Mouse (Mus musculus) liver, embryonic 15.5 days (tissue): ENCODE results near the gene A730049H05Rik. TPM values are rescaled to one million over a fixed set of nuclear protein-coding genes. Genes with fewer than 3 reads are reported as not detected.

Experiments
- ATAC-seq: fragments of 200-750 bp; cut with Nextera tagmentation; 2 replicates; pipeline ENCODE4 v1.8.0; 2017; ENCODE audit warnings: moderate number of reproducible peaks, mild to moderate bottlenecking, moderate library complexity; ENCODE audit not compliant: insufficient read depth
- H3K27ac ChIP-seq: fragments of 300-500 bp; sonication (generic); replicated peaks from 2 replicates; pipeline ENCODE4 v1.5.1; 2015; ENCODE audit warnings: mild to moderate bottlenecking, inconsistent platforms
- H3K27me3 ChIP-seq: fragments of 300-500 bp; sonication (generic); 2 replicates; pipeline ENCODE4 v1.6.1; 2015; ENCODE audit warnings: mild to moderate bottlenecking, inconsistent platforms
- H3K36me3 ChIP-seq: fragments of 300-500 bp; sonication (generic); replicated peaks from 2 replicates; pipeline ENCODE4 v1.6.1; 2015; ENCODE audit warnings: moderate library complexity, mild to moderate bottlenecking, inconsistent platforms
- H3K4me1 ChIP-seq: fragments of 300-500 bp; sonication (generic); replicated peaks from 2 replicates; pipeline ENCODE4 v1.6.1; 2015; ENCODE audit warnings: inconsistent platforms
- H3K4me2 ChIP-seq: fragments of 300-500 bp; sonication (generic); 2 replicates; pipeline ENCODE4 v1.6.1; 2015; ENCODE audit warnings: moderate library complexity, mild to moderate bottlenecking, inconsistent platforms
- H3K4me3 ChIP-seq: fragments of 300-500 bp; sonication (generic); replicated peaks from 2 replicates; pipeline ENCODE4 v1.5.1; 2015; ENCODE audit warnings: mild to moderate bottlenecking, inconsistent platforms
- H3K9ac ChIP-seq: fragments of 300-500 bp; sonication (generic); 2 replicates; pipeline ENCODE4 v1.6.1; 2015; ENCODE audit warnings: moderate library complexity, mild to moderate bottlenecking, inconsistent platforms
- H3K9me3 ChIP-seq: fragments of 300-500 bp; sonication (generic); replicated peaks from 2 replicates; pipeline ENCODE4 v1.6.1; 2016; ENCODE audit warnings: inconsistent platforms
- whole genome bisulfite sequencing: fragments of 180-500 bp; shearing (Covaris S2); methylation state at CpG from one replicate; pipeline ENCODE4 v1.1.7; 2015; ENCODE audit warnings: mixed read lengths; ENCODE audit not compliant: insufficient replicate concordance; 5-methylcytosine and 5-hydroxymethylcytosine counted together
- polyA plus RNA-seq: library from polyadenylated mRNA; unstranded; fragments of >200 nt; fragmentation: Nextera tagmentation; extraction: Ambion mirVana; gene quantifications from 2 replicates; pipeline ENCODE4 v1.2.1, GENCODE M21; 2015

Gene A730049H05Rik
- polyA plus RNA-seq, 1 experiment from 2014 or later, result not detected

GRCm38 (mm10) chr6:92827360-92827759, 11.1 kb downstream of the A730049H05Rik start:
- Histone ChIP-seq H3K4me1 (no peaks in the 10 kb centered on the region), H3K4me3 (no peak overlapping the region), H3K36me3 (no peaks in the 10 kb centered on the region), H3K9ac (no peak overlapping the region), H3K4me2 (no peak overlapping the region), H3K27ac (no peak overlapping the region), H3K9me3 (no peaks in the 10 kb centered on the region), H3K27me3 (no peaks in the 10 kb centered on the region)
- ATAC-seq, result no peak
- 56% methylated on average over 5 of the region's 5 CpGs for WGBS

- H3K36me3 ChIP-seq, result no peaks in the 10 kb centered on the region
- no peaks in the 10 kb centered on the region for H3K27me3 ChIP-seq
- H3K4me2 ChIP-seq, result no peak overlapping the region
- no peak overlapping the region for H3K9ac ChIP-seq
- H3K4me1 ChIP-seq, result no peaks in the 10 kb centered on the region
- no peak for ATAC-seq
- H3K4me3 ChIP-seq, result no peak overlapping the region
- H3K9me3 ChIP-seq, result no peaks in the 10 kb centered on the region
- WGBS, result 65% methylated on average over 2 of the region's 2 CpGs
- H3K27ac ChIP-seq, result no peak overlapping the region
Measured at GRCm38 (mm10) chr6:92829148-92829547, 12.9 kb downstream of the A730049H05Rik start.

GRCm38 (mm10) chr6:92831106-92831505, 14.8 kb downstream of the A730049H05Rik start:
- WGBS, result 65% methylated on average over 2 of the region's 2 CpGs
- Histone ChIP-seq H3K27ac (no peak overlapping the region), H3K9me3 (no peaks in the 10 kb centered on the region), H3K9ac (no peak overlapping the region), H3K4me1 (no peaks in the 10 kb centered on the region), H3K36me3 (no peaks in the 10 kb centered on the region), H3K27me3 (no peaks in the 10 kb centered on the region), H3K4me3 (no peak overlapping the region), H3K4me2 (no peak overlapping the region)
- no peak for ATAC-seq

- H3K9me3 ChIP-seq, result no peaks in the 10 kb centered on the region
- H3K27me3 ChIP-seq, result no peaks in the 10 kb centered on the region
- no peak for ATAC-seq
- 41% methylated on average over 2 of the region's 2 CpGs for WGBS
- no peaks in the 10 kb centered on the region for H3K4me1 ChIP-seq
- H3K36me3 ChIP-seq, result no peaks in the 10 kb centered on the region
- no peak overlapping the region for H3K4me3 ChIP-seq
- no peak overlapping the region for H3K4me2 ChIP-seq
- H3K9ac ChIP-seq, result no peak overlapping the region
- no peak overlapping the region for H3K27ac ChIP-seq
Measured at GRCm38 (mm10) chr6:92842000-92842399, 25.7 kb downstream of the A730049H05Rik start.

GRCm38 (mm10) chr6:92843474-92843873, 27.2 kb downstream of the A730049H05Rik start:
- Histone ChIP-seq H3K27ac (no peak overlapping the region), H3K4me2 (no peak overlapping the region), H3K4me1 (no peaks in the 10 kb centered on the region), H3K27me3 (no peaks in the 10 kb centered on the region), H3K9me3 (no peaks in the 10 kb centered on the region), H3K4me3 (no peak overlapping the region), H3K36me3 (no peaks in the 10 kb centered on the region), H3K9ac (no peak overlapping the region)
- 53% methylated on average over 2 of the region's 2 CpGs for WGBS
- no peak for ATAC-seq

GRCm38 (mm10) chr6:92845898-92846297, 29.6 kb downstream of the A730049H05Rik start:
- no peaks in the 10 kb centered on the region for H3K36me3 ChIP-seq
- 65% methylated on average over 8 of the region's 8 CpGs for WGBS
- ATAC-seq, result no peak

GRCm38 (mm10) chr6:92846614-92847013, 30.3 kb downstream of the A730049H05Rik start:
- no peaks in the 10 kb centered on the region for H3K36me3 ChIP-seq
- H3K4me2 ChIP-seq, result no peak overlapping the region
- H3K27ac ChIP-seq, result no peak overlapping the region
- ATAC-seq, result no peak
- H3K9ac ChIP-seq, result no peak overlapping the region
- no peaks in the 10 kb centered on the region for H3K27me3 ChIP-seq
- H3K4me3 ChIP-seq, result no peak overlapping the region
- 48% methylated on average over 4 of the region's 4 CpGs for WGBS
- no peaks in the 10 kb centered on the region for H3K9me3 ChIP-seq
- no peaks in the 10 kb centered on the region for H3K4me1 ChIP-seq

More at GRCm38 (mm10) chr6:92845898-92846297, 29.6 kb downstream of the A730049H05Rik start:
- Histone ChIP-seq H3K27ac (no peak overlapping the region), H3K9me3 (no peaks in the 10 kb centered on the region), H3K9ac (no peak overlapping the region), H3K4me1 (no peaks in the 10 kb centered on the region), H3K4me3 (no peak overlapping the region), H3K27me3 (no peaks in the 10 kb centered on the region), H3K4me2 (no peak overlapping the region)

GRCm38 (mm10) chr6:92849208-92849607, 32.9 kb downstream of the A730049H05Rik start:
- no peak for ATAC-seq
- no peak overlapping the region for H3K9ac ChIP-seq
- WGBS, result 79% methylated on average over 9 of the region's 9 CpGs
- no peaks in the 10 kb centered on the region for H3K4me1 ChIP-seq
- no peaks in the 10 kb centered on the region for H3K9me3 ChIP-seq
- H3K4me2 ChIP-seq, result no peak overlapping the region
- H3K27ac ChIP-seq, result no peak overlapping the region
- H3K27me3 ChIP-seq, result no peaks in the 10 kb centered on the region
- H3K4me3 ChIP-seq, result no peak overlapping the region
- H3K36me3 ChIP-seq, result no peaks in the 10 kb centered on the region

- 56% methylated on average over 5 of the region's 5 CpGs for WGBS
- Histone ChIP-seq H3K27ac (no peak overlapping the region), H3K9ac (no peak overlapping the region), H3K4me1 (no peaks in the 10 kb centered on the region), H3K4me2 (no peak overlapping the region), H3K9me3 (no peaks in the 10 kb centered on the region), H3K27me3 (no peaks in the 10 kb centered on the region), H3K36me3 (no peaks in the 10 kb centered on the region), H3K4me3 (no peak overlapping the region)
- ATAC-seq, result no peak
Measured at GRCm38 (mm10) chr6:92850250-92850649, 34.0 kb downstream of the A730049H05Rik start.

- ATAC-seq, result no peak
- Histone ChIP-seq H3K27ac (no peak overlapping the region), H3K36me3 (no peaks in the 10 kb centered on the region), H3K9me3 (no peaks in the 10 kb centered on the region), H3K4me2 (no peak overlapping the region), H3K9ac (no peak overlapping the region), H3K4me3 (no peak overlapping the region), H3K4me1 (no peaks in the 10 kb centered on the region), H3K27me3 (no peaks in the 10 kb centered on the region)
- WGBS, result 53% methylated on average over 4 of the region's 4 CpGs
Measured at GRCm38 (mm10) chr6:92854873-92855272, 38.6 kb downstream of the A730049H05Rik start.

GRCm38 (mm10) chr6:92857761-92858160, 41.5 kb downstream of the A730049H05Rik start:
- WGBS, result 74% methylated on average over 13 of the region's 13 CpGs
- Histone ChIP-seq H3K9ac (no peak overlapping the region), H3K27me3 (no peaks in the 10 kb centered on the region), H3K36me3 (no peaks in the 10 kb centered on the region), H3K9me3 (no peaks in the 10 kb centered on the region), H3K4me2 (no peak overlapping the region), H3K27ac (no peak overlapping the region), H3K4me1 (no peaks in the 10 kb centered on the region), H3K4me3 (no peak overlapping the region)
- no peak for ATAC-seq

GRCm38 (mm10) chr6:92858721-92859510, 42.6 kb downstream of the A730049H05Rik start:
- H3K4me1 ChIP-seq, result no peaks in the 10 kb centered on the region
- no peak overlapping the region for H3K4me2 ChIP-seq
- H3K27ac ChIP-seq, result no peak overlapping the region
- H3K9ac ChIP-seq, result no peak overlapping the region
- no peak for ATAC-seq
- H3K9me3 ChIP-seq, result no peaks in the 10 kb centered on the region
- no peak overlapping the region for H3K4me3 ChIP-seq
- no peaks in the 10 kb centered on the region for H3K27me3 ChIP-seq
- no peaks in the 10 kb centered on the region for H3K36me3 ChIP-seq
- 59% methylated on average over 12 of the region's 12 CpGs for WGBS
